Mouse (Mus musculus) G1E (cell line): Measurements from ENCODE around the gene Gapvd1.

Experiments used
- CTCF ChIP-seq: IDR thresholded peaks from 2 replicates; pipeline ENCODE4 v1.5.1; 2012; ENCODE audit warnings: low read depth, low read length, inconsistent platforms, mixed read lengths
- GATA1 ChIP-seq: IDR thresholded peaks from 2 replicates; pipeline ENCODE4 v1.6.1; 2012; ENCODE audit warnings: borderline replicate concordance, low read length, inconsistent platforms, mixed read lengths
- TAL1 ChIP-seq: conservative IDR thresholded peaks from 2 replicates; pipeline ENCODE4 v1.6.1; 2012; ENCODE audit warnings: low read depth, low read length, inconsistent platforms, mixed read lengths

DNA sequence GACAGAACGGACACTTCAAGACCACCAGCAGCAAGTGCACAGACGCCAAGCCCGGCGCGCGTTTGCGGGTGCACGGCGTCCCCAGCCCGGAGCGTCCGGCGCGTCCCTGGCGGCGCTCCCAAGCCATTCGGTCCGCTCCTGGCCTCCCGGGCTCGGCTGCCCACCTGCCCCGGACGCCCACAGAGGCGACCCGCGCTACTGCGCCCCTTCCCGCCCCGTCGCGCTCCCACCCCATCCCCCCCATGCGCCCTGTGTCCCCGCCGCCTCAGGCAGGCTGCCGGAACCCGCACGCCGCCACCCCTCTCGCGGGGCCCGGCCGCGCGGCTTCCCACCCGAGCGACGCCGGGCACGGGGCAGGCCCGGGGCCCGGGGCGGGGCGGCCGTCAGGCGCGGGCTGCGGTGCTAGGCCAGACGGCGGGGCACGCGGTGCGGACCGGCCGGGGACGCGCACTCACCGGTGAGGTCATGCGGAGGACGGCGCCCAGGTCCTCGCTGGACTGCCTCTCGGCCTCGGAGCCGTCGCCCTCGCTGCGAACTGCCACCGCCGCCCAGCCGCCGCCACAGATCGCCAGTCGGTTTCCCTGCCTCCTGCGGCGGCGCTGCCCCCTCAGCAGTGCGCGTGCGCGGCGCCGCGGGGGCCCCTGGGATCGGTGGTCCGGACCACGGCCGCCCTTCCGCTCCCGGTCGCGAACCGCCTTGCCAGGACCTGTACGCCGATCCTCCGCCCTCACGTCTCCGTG is 1.1 kb downstream of the Gapvd1 start:
- TF ChIP-seq CTCF = no peak
- no peak for TF ChIP-seq TAL1
- no peak for TF ChIP-seq GATA1
